Mouse (Mus musculus) liver, postnatal 0 days (tissue): ENCODE data around the gene Mlh3. TPM values are rescaled to one million over a fixed set of nuclear protein-coding genes. Genes with fewer than 3 reads are reported as not detected.
A peak's percentile ranks its signal among the peaks of the same experiment; 100 is the strongest.

Experiments
- ATAC-seq: fragments of 200-750 bp; cut with Nextera tagmentation; 2 replicates; pipeline ENCODE4 v1.8.0; 2017; ENCODE audit warnings: mild to moderate bottlenecking, moderate library complexity
- DNase-seq: peaks from one replicate; pipeline ENCODE4 v3.0.0-alpha.2; 2016
- H3K27ac ChIP-seq: fragments of 300-500 bp; sonication (generic); 2 replicates; pipeline ENCODE4 v1.5.1; 2014; ENCODE audit warnings: antibody characterized with exemption, moderate library complexity, mild to moderate bottlenecking, low read depth
- H3K27me3 ChIP-seq: fragments of 300-500 bp; sonication (generic); 2 replicates; pipeline ENCODE4 v1.6.1; 2014; ENCODE audit warnings: low read length, control low read depth, mixed read lengths; ENCODE audit not compliant: insufficient read depth
- H3K36me3 ChIP-seq: fragments of 300-500 bp; sonication (generic); replicated peaks from 2 replicates; pipeline ENCODE4 v1.6.1; 2014; ENCODE audit warnings: mild to moderate bottlenecking, control low read depth, low read length, moderate library complexity, mixed read lengths; ENCODE audit not compliant: insufficient read depth
- H3K4me1 ChIP-seq: fragments of 300-500 bp; sonication (generic); 2 replicates; pipeline ENCODE4 v1.6.1; 2014; ENCODE audit warnings: antibody characterized with exemption, mild to moderate bottlenecking, control low read depth; ENCODE audit not compliant: insufficient read depth
- H3K4me2 ChIP-seq: fragments of 300-500 bp; sonication (generic); 2 replicates; pipeline ENCODE4 v1.6.1; 2014; ENCODE audit warnings: low read depth, mild to moderate bottlenecking, low read length, moderate library complexity, mixed read lengths
- H3K4me3 ChIP-seq: fragments of 300-500 bp; sonication (generic); 2 replicates; pipeline ENCODE4 v1.5.1; 2014; ENCODE audit warnings: low read depth, low read length
- H3K9ac ChIP-seq: fragments of 300-500 bp; sonication (generic); replicated peaks from 2 replicates; pipeline ENCODE4 v1.6.1; 2014; ENCODE audit warnings: mild to moderate bottlenecking, moderate library complexity
- H3K9me3 ChIP-seq: fragments of 300-500 bp; sonication (generic); 2 replicates; pipeline ENCODE4 v1.6.1; 2016; ENCODE audit warnings: mild to moderate bottlenecking, control low read depth, low read length, mixed read lengths
- CTCF ChIP-seq: sonication (generic); IDR thresholded peaks from 2 replicates; pipeline ENCODE4 v1.5.1; 2016; ENCODE audit warnings: antibody characterized with exemption, low read depth
- EP300 ChIP-seq: IDR thresholded peaks from 2 replicates; pipeline ENCODE4 v1.6.1; 2016; ENCODE audit warnings: antibody characterized with exemption, low read depth, mild to moderate bottlenecking
- WGBS: fragments of 180-500 bp; shearing (Covaris S2); extraction: QIAGEN DNeasy Blood & Tissue Kit; methylation state at CpG from one replicate; pipeline ENCODE4 v1.1.7; 2014; ENCODE audit not compliant: insufficient replicate concordance; 5-methylcytosine and 5-hydroxymethylcytosine counted together
- polyA plus RNA-seq: library from polyadenylated mRNA; unstranded; fragments of >200 nt; fragmentation: Nextera tagmentation; extraction: Ambion mirVana; gene quantifications from 2 replicates; pipeline ENCODE4 v1.2.1, GENCODE M21; 2015

Mlh3 gene
- polyA plus RNA-seq, 1 experiment from 2014 or later: 1.6 TPM

DNA sequence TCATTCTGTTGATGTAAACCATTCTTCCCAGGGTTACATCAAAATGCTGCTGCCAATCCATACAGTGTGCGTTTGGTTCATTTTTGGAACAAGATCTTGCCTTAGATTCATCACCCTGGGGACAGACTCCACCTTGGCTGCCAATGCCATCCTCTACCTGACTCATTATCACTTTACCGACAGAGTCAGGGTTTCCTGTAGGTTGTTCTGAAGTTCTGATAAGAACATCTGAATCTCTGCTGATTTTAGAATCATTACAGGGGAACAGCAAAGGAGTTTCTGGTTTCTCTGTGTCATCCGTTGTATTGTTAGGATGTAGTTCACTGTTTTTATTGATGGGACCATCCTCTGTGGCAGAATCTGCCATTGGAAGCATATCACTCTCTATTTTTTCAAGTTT is 4.2 kb downstream of the Mlh3 start:
- no peak overlapping the region for H3K4me2 ChIP-seq
- H3K36me3 ChIP-seq: no peaks in the 10 kb centered on the region; the same call in 1 of the 2 replicates
- H3K27ac ChIP-seq: no peak overlapping the region
- TF ChIP-seq EP300 (no peak), CTCF (no peak)
- DNase-seq: no peak
- H3K27me3 ChIP-seq: no peaks in the 10 kb centered on the region
- no peak overlapping the region for H3K9ac ChIP-seq
- H3K4me1 ChIP-seq: peaks cover 6% of the 10 kb centered on the region; the same call in 1 of the 2 replicates
- WGBS: 82% methylated on average over 3 of the region's 3 CpGs
- H3K9me3 ChIP-seq: no peaks in the 10 kb centered on the region
- no peak for ATAC-seq
- no peak overlapping the region for H3K4me3 ChIP-seq

DNA sequence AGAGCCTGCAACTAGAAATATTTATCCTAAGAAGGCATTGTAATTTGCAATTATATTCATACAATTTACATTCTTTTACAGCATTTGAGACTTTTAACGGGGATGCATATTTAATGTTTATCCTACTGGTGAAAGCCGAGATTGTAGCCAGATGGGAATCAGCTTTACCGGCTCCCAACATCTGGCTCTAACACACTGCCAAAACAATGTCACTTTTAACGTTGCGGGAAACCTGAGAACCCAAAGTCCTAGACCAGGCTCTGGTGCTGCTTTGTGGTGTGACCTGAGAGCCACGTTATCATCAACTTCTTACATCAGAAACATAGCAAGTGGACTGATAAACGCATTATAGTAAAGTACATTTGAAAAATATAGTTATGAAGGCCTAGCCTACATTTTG is 5.5 kb downstream of the Mlh3 start:
- DNase-seq (no peak), ATAC-seq (no peak)
- no peak for TF ChIP-seq CTCF
- TF ChIP-seq EP300: no peak
- H3K4me2 ChIP-seq: no peak overlapping the region
- H3K9me3 ChIP-seq: no peaks in the 10 kb centered on the region
- no peak overlapping the region for H3K27ac ChIP-seq
- H3K4me1 ChIP-seq: peaks cover 2% of the 10 kb centered on the region; the same call in 1 of the 2 replicates
- 77% methylated on average over 7 of the region's 7 CpGs for WGBS
- H3K36me3 ChIP-seq: no peaks in the 10 kb centered on the region; the same call in 1 of the 2 replicates
- no peak overlapping the region for H3K4me3 ChIP-seq
- H3K9ac ChIP-seq: no peak overlapping the region
- no peaks in the 10 kb centered on the region for H3K27me3 ChIP-seq

GRCm38 (mm10) chr12:85264531-85264930 is 5.9 kb downstream of the Mlh3 start:
- no peak for ATAC-seq
- H3K4me3 ChIP-seq: no peak overlapping the region
- no peaks in the 10 kb centered on the region; the same call in 1 of the 2 replicates for H3K36me3 ChIP-seq
- no peak for TF ChIP-seq EP300
- TF ChIP-seq CTCF: no peak
- DNase-seq: no peak
- no peak overlapping the region for H3K27ac ChIP-seq
- no peak overlapping the region for H3K4me2 ChIP-seq
- no peak overlapping the region for H3K9ac ChIP-seq
- H3K4me1 ChIP-seq: no peaks in the 10 kb centered on the region
- H3K9me3 ChIP-seq: no peaks in the 10 kb centered on the region
- no peaks in the 10 kb centered on the region for H3K27me3 ChIP-seq
- 87% methylated on average over 8 of the region's 8 CpGs for WGBS

DNA sequence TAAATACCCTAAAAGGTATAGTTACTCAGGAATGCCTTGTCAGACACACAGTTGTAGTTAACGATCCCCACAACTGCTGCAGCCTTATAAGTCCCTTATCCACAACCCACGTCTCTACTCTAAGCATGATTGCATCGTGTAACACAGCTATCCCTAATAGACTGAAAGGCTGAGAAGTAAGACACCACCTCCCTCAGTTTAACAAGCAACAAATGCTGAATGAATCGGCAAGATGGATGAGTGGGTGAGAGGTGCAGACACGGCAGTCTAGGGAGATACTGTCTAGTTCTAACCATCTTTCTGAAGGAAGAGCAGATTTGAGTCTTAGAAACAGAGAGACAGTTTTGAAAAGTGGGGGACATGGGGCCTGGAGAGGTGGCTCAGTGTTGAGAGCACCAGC is 7.2 kb downstream of the Mlh3 start:
- ATAC-seq (no peak), DNase-seq (no peak)
- no peaks in the 10 kb centered on the region for H3K36me3 ChIP-seq
- no peak overlapping the region for H3K4me3 ChIP-seq
- WGBS: 71% methylated on average over 5 of the region's 5 CpGs
- H3K4me1 ChIP-seq: no peaks in the 10 kb centered on the region
- no peaks in the 10 kb centered on the region for H3K9me3 ChIP-seq
- no peak overlapping the region for H3K4me2 ChIP-seq
- TF ChIP-seq CTCF (no peak), EP300 (no peak)
- no peaks in the 10 kb centered on the region for H3K27me3 ChIP-seq
- no peak overlapping the region for H3K9ac ChIP-seq
- no peak overlapping the region for H3K27ac ChIP-seq

DNA sequence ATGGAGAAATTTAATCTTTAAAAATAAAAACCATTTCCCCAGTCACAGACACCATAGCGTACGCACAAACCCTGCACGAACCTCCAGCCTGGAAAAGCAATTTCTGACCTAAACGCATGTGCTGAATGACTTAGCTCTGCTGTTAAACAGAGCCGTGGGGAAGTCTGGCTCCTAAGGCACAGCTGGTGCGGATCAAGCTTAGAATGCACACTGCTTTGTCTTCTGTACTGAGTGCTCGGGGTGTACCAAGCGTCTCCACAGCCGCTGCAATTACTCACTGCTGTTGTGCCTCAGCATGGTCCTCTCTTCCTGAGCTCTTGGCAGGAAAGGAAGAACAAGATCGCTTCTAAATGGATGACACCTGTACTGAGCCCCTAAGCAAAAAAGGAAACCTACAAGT is 7.9 kb downstream of the Mlh3 start:
- H3K27ac ChIP-seq: no peak overlapping the region
- H3K9me3 ChIP-seq: no peaks in the 10 kb centered on the region
- no peak overlapping the region for H3K4me3 ChIP-seq
- 78% methylated on average over 10 of the region's 10 CpGs for WGBS
- H3K9ac ChIP-seq: no peak overlapping the region
- no peaks in the 10 kb centered on the region for H3K27me3 ChIP-seq
- H3K4me2 ChIP-seq: no peak overlapping the region
- 0 out of 2 replicates have a peak, but pooled peaks cover 2% of the 10 kb centered on the region for H3K36me3 ChIP-seq
- ATAC-seq: no peak
- TF ChIP-seq EP300 (no peak), CTCF (no peak)
- H3K4me1 ChIP-seq: no peaks in the 10 kb centered on the region
- DNase-seq: no peak

GRCm38 (mm10) chr12:85257008-85257639 is 13.3 kb downstream of the Mlh3 start:
- Histone ChIP-seq H3K4me1 (no peaks in the 10 kb centered on the region; the same call in 1 of the 2 replicates), H3K27ac (peak overlapping the region; percentile 31), H3K27me3 (no peaks in the 10 kb centered on the region), H3K9ac (no peak overlapping the region), H3K9me3 (no peaks in the 10 kb centered on the region), H3K4me3 (no peak overlapping the region), H3K36me3 (0 out of 2 replicates have a peak, but pooled peaks cover 2% of the 10 kb centered on the region), H3K4me2 (0 out of 2 replicates have a peak overlapping the region, but pooled peaks have one; percentile 10)
- ATAC-seq (peak; percentile 70), DNase-seq (no peak)
- TF ChIP-seq CTCF: no peak
- TF ChIP-seq EP300: peak; percentile 57
- WGBS: 34% methylated on average over 7 of the region's 7 CpGs
